Mouse (Mus musculus): ENCODE data around the gene Ovgp1. TPM values are rescaled to one million over a fixed set of nuclear protein-coding genes. Genes with fewer than 3 reads are reported as not detected.
"Not testable (repeated sequence)": the region's sequence is repeated elsewhere in the genome, so short reads cannot be mapped to it uniquely, and the experiment has no call there.

Gene Ovgp1
- total and polyA plus RNA-seq, 3 experiments = 0.62 to 2.2 TPM; not detected in 1

- Histone ChIP-seq H3K36me3 (ENCODE audit: control insufficient read depth in 1 of 2, insufficient read depth in 2 of 2, low read length in 2 of 2) (no peaks in the 10 kb centered on the region), H3K9ac (ENCODE audit: control insufficient read depth, low read depth, low read length, poor library complexity, severe bottlenecking) (no peak overlapping the region), H3K9me3 (replicated peaks; ENCODE audit: insufficient read depth, low read length) (no peaks in the 10 kb centered on the region), H3K27me3 (ENCODE audit: control insufficient read depth in 1 of 2, insufficient read depth in 2 of 2, low read length in 2 of 2) (no peaks in the 10 kb centered on the region), H3K79me2 (ENCODE audit: control insufficient read depth, insufficient read depth, low read length, poor library complexity) (no peaks in the 10 kb centered on the region), H3K27ac (ENCODE audit: control insufficient read depth, low read depth, low read length) (no peak overlapping the region), H3K4me3 (ENCODE audit: control insufficient read depth in 1 of 2, insufficient read depth in 1 of 2, low read depth in 2 of 2, low read length in 2 of 2) (no peak overlapping the region), H3K4me1 (ENCODE audit: control insufficient read depth in 1 of 2, insufficient read depth in 2 of 2, low read length in 2 of 2) (no peaks in the 10 kb centered on the region; a peak in 1 of 4 replicates)
- TF ChIP-seq GABPA (IDR thresholded peaks at IDR 0.05; ENCODE audit: low read depth, low read length) = no peak
- TF ChIP-seq GATA1 (IDR thresholded peaks at IDR 0.05; ENCODE audit: low read depth, low read length) = no peak
- TF ChIP-seq NELFE (IDR thresholded peaks at IDR 0.05; ENCODE audit: low read depth, low read length) = no peak
- no peak for TF ChIP-seq JUND (IDR thresholded peaks at IDR 0.05; ENCODE audit: low read depth, low read length)
- TF ChIP-seq USF2 (IDR thresholded peaks at IDR 0.05; ENCODE audit: borderline replicate concordance in 1 of 2, insufficient read depth in 1 of 2, low read depth in 1 of 2, low read length in 2 of 2) = no peak
- TF ChIP-seq USF1 (IDR thresholded peaks at IDR 0.05; ENCODE audit: low read depth, low read length) = no peak
- TF ChIP-seq MXI1 (IDR thresholded peaks at IDR 0.05; ENCODE audit: low read depth, low read length) = no peak
- TF ChIP-seq SIN3A (IDR thresholded peaks at IDR 0.05; ENCODE audit: low read length) = no peak
- TF ChIP-seq POLR2AphosphoS2 (IDR thresholded peaks at IDR 0.05; ENCODE audit: low read length) = no peak
- TF ChIP-seq TAL1 (IDR thresholded peaks at IDR 0.05; ENCODE audit: low read length) = no peak
- TF ChIP-seq MYC (IDR thresholded peaks at IDR 0.05; ENCODE audit: low read depth, low read length) = no peak
- no peak for TF ChIP-seq KAT2A (conservative IDR thresholded peaks at IDR 0.05; ENCODE audit: low read depth, low read length)
- no peak for TF ChIP-seq MAZ (IDR thresholded peaks at IDR 0.05; ENCODE audit: low read depth, low read length)
- TF ChIP-seq POLR2AphosphoS5 (IDR thresholded peaks at IDR 0.05; ENCODE audit: borderline replicate concordance, low read depth, low read length) = no peak
- no peak for TF ChIP-seq ETS1 (IDR thresholded peaks at IDR 0.05; ENCODE audit: low read depth, low read length)
- no peak for DNase-seq (ENCODE audit: low read depth, low spot score)
Observed at GRCm38 (mm10) chr3:106001416-106002370, 28.2 kb downstream of the Ovgp1 start.

DNA sequence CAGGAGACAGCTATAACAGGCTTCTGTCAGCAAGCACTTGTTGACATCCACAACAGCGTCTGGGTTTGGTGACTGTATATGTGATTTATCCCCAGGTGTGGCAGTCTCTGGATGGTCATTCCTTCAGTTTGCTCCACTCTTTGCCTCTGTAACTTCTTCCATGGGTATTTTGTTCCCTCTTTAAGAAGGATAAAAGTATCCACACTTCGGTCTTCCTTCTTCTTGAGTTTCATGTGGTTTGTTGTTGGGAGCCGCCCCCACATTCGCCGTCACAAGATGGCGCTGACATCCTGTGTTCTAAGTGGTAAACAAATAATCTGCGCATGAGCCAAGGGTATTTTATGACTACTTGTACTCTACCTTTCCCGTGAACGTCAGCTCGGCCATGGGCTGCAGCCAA, 29.8 kb downstream of the Ovgp1 start:
- not testable (repeated sequence) for H3K9me3 ChIP-seq (replicated peaks; ENCODE audit: insufficient read depth, low read length); H3K9ac ChIP-seq (ENCODE audit: control insufficient read depth, low read depth, low read length, poor library complexity, severe bottlenecking); H3K27ac ChIP-seq (ENCODE audit: control insufficient read depth, low read depth, low read length); DNase-seq (ENCODE audit: low read depth, low spot score); H3K4me3 ChIP-seq (ENCODE audit: control insufficient read depth in 1 of 2, insufficient read depth in 1 of 2, low read depth in 2 of 2, low read length in 2 of 2); H3K27me3 ChIP-seq (ENCODE audit: control insufficient read depth in 1 of 2, insufficient read depth in 2 of 2, low read length in 2 of 2); H3K4me1 ChIP-seq (ENCODE audit: control insufficient read depth in 1 of 2, insufficient read depth in 2 of 2, low read length in 2 of 2); H3K36me3 ChIP-seq (ENCODE audit: control insufficient read depth in 1 of 2, insufficient read depth in 2 of 2, low read length in 2 of 2); H3K79me2 ChIP-seq (ENCODE audit: control insufficient read depth, insufficient read depth, low read length, poor library complexity)
